ENCODE assay signal across 11 mouse cellular contexts in genomic region chr10:79920056-79920890, GRCm38 (mm10). TPM values are rescaled to one million over a fixed set of nuclear protein-coding genes. Genes with fewer than 3 reads are reported as not detected.
DNase-seq lines count a peak whose midpoint lies in the region; ATAC-seq lines count a peak whose summit lies in the region.
"Had no signal": no experiment of that assay in that cellular context is flagged by ENCODE, and none has a peak within 500 bp of the region (broad histone marks: within the 10 kb centered on the region; RNA-seq: fewer than 3 reads in every experiment).

No protein-coding gene starts in this region.

- no peak overlapping the region for H3K9ac ChIP-seq in hindbrain, embryonic 13.5 days
- H3K9ac ChIP-seq in midbrain, embryonic 13.5 days (replicated peaks) = no peak overlapping the region

- no peak overlapping the region for H3K27ac ChIP-seq in hindbrain, embryonic 13.5 days
- no peak overlapping the region for H3K27ac ChIP-seq in midbrain, embryonic 13.5 days

- ATAC-seq in hindbrain, embryonic 13.5 days (ENCODE audit: low FRiP score) = no peak
- 0 out of 2 replicates have a peak, but pooled peaks have one; percentile 5 for ATAC-seq in midbrain, embryonic 13.5 days
- ATAC-seq: Patski had no signal

- H3K4me3 ChIP-seq in hindbrain, embryonic 13.5 days = peak overlapping the region; percentile 30
- peak overlapping the region; percentile 31 for H3K4me3 ChIP-seq in midbrain, embryonic 13.5 days (replicated peaks)

- H3K4me1 ChIP-seq in hindbrain, embryonic 13.5 days (replicated peaks) = peaks cover 52% of the 10 kb centered on the region
- H3K4me1 ChIP-seq in midbrain, embryonic 13.5 days (replicated peaks) = peaks cover 51% of the 10 kb centered on the region

- no peaks in the 10 kb centered on the region for H3K9me3 ChIP-seq in hindbrain, embryonic 13.5 days
- H3K9me3 ChIP-seq in midbrain, embryonic 13.5 days = no peaks in the 10 kb centered on the region

- intact Hi-C loops in left cerebral cortex, postnatal 36 days (cut with DNase I) = loop anchor here (5.0 kb wide), 1 partner anchor 38 kb away; no protein-coding TSS in a partner anchor

- 18% methylated on average over 25 of the region's 26 CpGs for WGBS in hindbrain, embryonic 13.5 days
- 11% methylated on average over 26 of the region's 26 CpGs for WGBS in midbrain, embryonic 13.5 days

- no peaks in the 10 kb centered on the region for H3K36me3 ChIP-seq in hindbrain, embryonic 13.5 days
- no peaks in the 10 kb centered on the region for H3K36me3 ChIP-seq in midbrain, embryonic 13.5 days

- peak overlapping the region; percentile 50 for H3K4me2 ChIP-seq in hindbrain, embryonic 13.5 days
- H3K4me2 ChIP-seq in midbrain, embryonic 13.5 days (replicated peaks) = peak overlapping the region; percentile 43; the same call in 1 of the 2 replicates

- H3K27me3 ChIP-seq in hindbrain, embryonic 13.5 days = peaks cover 75% of the 10 kb centered on the region
- H3K27me3 ChIP-seq in midbrain, embryonic 13.5 days = peaks cover 67% of the 10 kb centered on the region
- H3K27me3 ChIP-seq: Patski had no signal

- peak; percentile 11 for DNase-seq in kidney, adult 11 months
- no peak for DNase-seq in kidney, postnatal 25 days
- peak; percentile 3 for DNase-seq in adipocyte (ENCODE audit: low spot score)
- DNase-seq in left cerebral cortex, postnatal 36 days (ENCODE audit: low spot score in 2 of 2) = no peak
- DNase-seq in layer of hippocampus, adult 9-11 months = no peak
- DNase-seq in right cerebral cortex, postnatal 25 days = no peak
- DNase-seq: heart, postnatal 36 days; lung, postnatal 14 days had no signal

RNA-seq across cellular contexts. Expression of gene R3hdm4, which starts 0.7 kb away (rescaled TPM):
- 243 and 256 TPM in 2 replicates for polyA plus RNA-seq in hindbrain, embryonic 13.5 days (2015; fragmentation: Nextera tagmentation; extraction: Ambion mirVana)
- 231 TPM in 2 replicates for polyA plus RNA-seq in midbrain, embryonic 13.5 days (2015; fragmentation: Nextera tagmentation; extraction: Ambion mirVana)
- total RNA-seq in left cerebral cortex, postnatal 36 days (2021) = 100 to 1,000 TPM; 349 to 368 TPM

RNA-seq across cellular contexts. Expression of gene Kiss1r, which starts 3.5 kb away (rescaled TPM):
- polyA plus RNA-seq in hindbrain, embryonic 13.5 days (2015; fragmentation: Nextera tagmentation; extraction: Ambion mirVana) = 2.1 and 2.3 TPM in 2 replicates
- 2.2 and 2.3 TPM in 2 replicates for polyA plus RNA-seq in midbrain, embryonic 13.5 days (2015; fragmentation: Nextera tagmentation; extraction: Ambion mirVana)
- 1 to 10 TPM; 6.7 to 8.2 TPM for total RNA-seq in left cerebral cortex, postnatal 36 days (2021)

RNA-seq across cellular contexts. Expression of gene Arid3a, which starts 6.6 kb away (rescaled TPM):
- polyA plus RNA-seq in hindbrain, embryonic 13.5 days (2015; fragmentation: Nextera tagmentation; extraction: Ambion mirVana) = 3.5 and 4.0 TPM in 2 replicates
- polyA plus RNA-seq in midbrain, embryonic 13.5 days (2015; fragmentation: Nextera tagmentation; extraction: Ambion mirVana) = 3.8 and 3.9 TPM in 2 replicates
- 1 to 10 TPM; 6.3 to 6.5 TPM for total RNA-seq in left cerebral cortex, postnatal 36 days (2021)

RNA-seq across cellular contexts. Expression of gene Gm26602, which starts 9.6 kb away (rescaled TPM):
- polyA plus RNA-seq in hindbrain, embryonic 13.5 days (2015; fragmentation: Nextera tagmentation; extraction: Ambion mirVana) = 20.6 and 22.0 TPM in 2 replicates
- 17.5 and 34.1 TPM in 2 replicates for polyA plus RNA-seq in midbrain, embryonic 13.5 days (2015; fragmentation: Nextera tagmentation; extraction: Ambion mirVana)
- not detected for total RNA-seq in left cerebral cortex, postnatal 36 days (2021)
- total RNA-seq: heart, postnatal 36 days had no signal
- polyA plus RNA-seq: Patski had no signal

RNA-seq across cellular contexts. Expression of gene Med16, which starts 11.6 kb away (rescaled TPM):
- polyA plus RNA-seq in hindbrain, embryonic 13.5 days (2015; fragmentation: Nextera tagmentation; extraction: Ambion mirVana) = 55.3 and 58.3 TPM in 2 replicates
- 62.9 and 69.1 TPM in 2 replicates for polyA plus RNA-seq in midbrain, embryonic 13.5 days (2015; fragmentation: Nextera tagmentation; extraction: Ambion mirVana)
- 10 to 100 TPM; 53.2 to 60.6 TPM for total RNA-seq in left cerebral cortex, postnatal 36 days (2021)

Comparison
In these comparisons a context has a peak if more than half of its experiments do, and no peak if none do; other contexts are left out.
1. DNase-seq: peak in kidney, adult 11 months (single experiment) and adipocyte (single experiment); none in kidney, postnatal 25 days (0 of 2), left cerebral cortex, postnatal 36 days (0 of 2), layer of hippocampus, adult 9-11 months (single experiment) and right cerebral cortex, postnatal 25 days (single experiment).